ENCODE assay signal across 27 mouse cellular contexts in genomic region chr7:78384111-78384510, GRCm38 (mm10).
DNase-seq lines count a peak whose midpoint lies in the region; ATAC-seq lines count a peak whose summit lies in the region.
"Had no signal": no experiment of that assay in that cellular context is flagged by ENCODE, and none has a peak within 500 bp of the region (broad histone marks: within the 10 kb centered on the region; RNA-seq: fewer than 3 reads in every experiment).

No protein-coding gene starts in this region.

- H3K4me1 ChIP-seq in heart, embryonic 11.5 days (ENCODE audit: control insufficient read depth, insufficient read depth, low read length) = no peaks in the 10 kb centered on the region
- H3K4me1 ChIP-seq: embryonic facial prominence, embryonic 13.5 days; forebrain, embryonic 10.5 days; forebrain, embryonic 15.5 days; heart, embryonic 13.5 days; stomach, embryonic 15.5 days had no signal

- H3K36me3 ChIP-seq in heart, embryonic 11.5 days (ENCODE audit: control insufficient read depth, insufficient read depth, low read length) = no peaks in the 10 kb centered on the region
- H3K36me3 ChIP-seq: embryonic facial prominence, embryonic 13.5 days; forebrain, embryonic 10.5 days; forebrain, embryonic 15.5 days; heart, embryonic 13.5 days; stomach, embryonic 15.5 days had no signal

- DNase-seq in heart, adult 11 months = peak; percentile 94
- peak; percentile 57 for DNase-seq in lung, postnatal 10 days
- no peak for DNase-seq in lung, postnatal 4 days
- peak; percentile 17 for DNase-seq in adipocyte (ENCODE audit: low spot score)
- DNase-seq in heart, postnatal 14 days = peak; percentile 21 to 41
- DNase-seq in embryo, embryonic 10.5 days (ENCODE audit: low spot score) = no peak
- DNase-seq: adrenal gland, adult 8-10 months; B cell, adult 2 months; cerebellum, adult 8-10 months; cerebellum, postnatal 36 days; gastrocnemius, postnatal 14 days; kidney, adult 11 months; kidney, postnatal 14 days; layer of hippocampus, adult 9-11 months; liver; lung, embryonic 14.5 days; right cerebral cortex, postnatal 25 days had no signal

- intact Hi-C loops in heart, postnatal 14 days (cut with DNase I) = no loop called here

- no peak overlapping the region for H3K4me2 ChIP-seq in heart, embryonic 11.5 days
- H3K4me2 ChIP-seq: embryonic facial prominence, embryonic 13.5 days; forebrain, embryonic 15.5 days; heart, embryonic 13.5 days; hindbrain, embryonic 14.5 days; lung, embryonic 14.5 days; midbrain, embryonic 11.5 days; stomach, embryonic 15.5 days had no signal

- no peak overlapping the region for H3K4me3 ChIP-seq in heart, embryonic 11.5 days (ENCODE audit: low read depth, low read length)
- H3K4me3 ChIP-seq: embryonic facial prominence, embryonic 13.5 days; forebrain, embryonic 10.5 days; forebrain, embryonic 15.5 days; heart, embryonic 13.5 days; stomach, embryonic 15.5 days had no signal

- ATAC-seq in heart, embryonic 11.5 days (replicated peaks; ENCODE audit: insufficient number of reproducible peaks, low FRiP score, low TSS enrichment) = no peak
- ATAC-seq: forebrain, embryonic 15.5 days; midbrain, embryonic 16.5 days had no signal

- H3K9ac ChIP-seq in heart, embryonic 11.5 days (ENCODE audit: low read depth, low read length) = no peak overlapping the region
- H3K9ac ChIP-seq: embryonic facial prominence, embryonic 13.5 days; forebrain, embryonic 15.5 days; heart, embryonic 13.5 days; hindbrain, embryonic 14.5 days; liver, embryonic 14.5 days; lung, embryonic 14.5 days; stomach, embryonic 15.5 days had no signal

- no peak overlapping the region for H3K27ac ChIP-seq in heart, embryonic 11.5 days (ENCODE audit: low read depth, low read length)
- H3K27ac ChIP-seq: embryonic facial prominence, embryonic 13.5 days; forebrain, embryonic 10.5 days; forebrain, embryonic 15.5 days; heart, embryonic 13.5 days; hindbrain, embryonic 14.5 days; liver, embryonic 14.5 days; stomach, embryonic 15.5 days had no signal

- no peaks in the 10 kb centered on the region for H3K9me3 ChIP-seq in heart, embryonic 11.5 days (replicated peaks; ENCODE audit: control insufficient read depth, low read length)
- H3K9me3 ChIP-seq: embryonic facial prominence, embryonic 13.5 days; forebrain, embryonic 10.5 days; forebrain, embryonic 15.5 days; heart, embryonic 13.5 days; stomach, embryonic 15.5 days had no signal

- H3K27me3 ChIP-seq in heart, embryonic 11.5 days (ENCODE audit: control insufficient read depth, insufficient read depth, low read length) = no peaks in the 10 kb centered on the region
- H3K27me3 ChIP-seq: embryonic facial prominence, embryonic 13.5 days; forebrain, embryonic 15.5 days; heart, embryonic 13.5 days; stomach, embryonic 15.5 days had no signal

Comparison
In these comparisons a context has a peak if more than half of its experiments do, and no peak if none do; other contexts are left out.
1. DNase-seq: peak in heart, adult 11 months (single experiment), lung, postnatal 10 days (single experiment), adipocyte (single experiment) and heart, postnatal 14 days (2 of 2); none in lung, postnatal 4 days (0 of 2) and embryo, embryonic 10.5 days (single experiment).